Mouse (Mus musculus) testis, adult 2 months (tissue): ENCODE data around the gene Gm10570. TPM values are rescaled to one million over a fixed set of nuclear protein-coding genes. Genes with fewer than 3 reads are reported as not detected.
A peak's percentile ranks its signal among the peaks of the same experiment; 100 is the strongest.

Source experiments
- H3K27ac ChIP-seq: fragments of 200-500 bp; 2 replicates; pipeline ENCODE4 v1.5.1; 2012; ENCODE audit warnings: low read depth, low read length; ENCODE audit not compliant: control insufficient read depth, insufficient read depth
- H3K27me3 ChIP-seq: fragments of 200-500 bp; 2 replicates; pipeline ENCODE4 v1.6.1; 2012; ENCODE audit warnings: mild to moderate bottlenecking, low read length, moderate library complexity; ENCODE audit not compliant: control insufficient read depth, insufficient read depth
- H3K36me3 ChIP-seq: fragments of 200-500 bp; 2 replicates; pipeline ENCODE4 v1.6.1; 2012; ENCODE audit warnings: mild to moderate bottlenecking, low read length; ENCODE audit not compliant: control insufficient read depth, insufficient read depth
- H3K4me1 ChIP-seq: fragments of 200-500 bp; 2 replicates; pipeline ENCODE4 v1.6.1; 2012; ENCODE audit warnings: low read length; ENCODE audit not compliant: control insufficient read depth, insufficient read depth
- H3K4me3 ChIP-seq: fragments of 200-500 bp; 2 replicates; pipeline ENCODE4 v1.5.1; 2012; ENCODE audit warnings: low read depth, mild to moderate bottlenecking, low read length, moderate library complexity, mixed read lengths; ENCODE audit not compliant: control insufficient read depth
- CTCF ChIP-seq: fragments of 200-500 bp; IDR thresholded peaks from 2 replicates; pipeline ENCODE4 v1.5.1; 2012; ENCODE audit warnings: low read depth, mild to moderate bottlenecking, inconsistent platforms, low read length, moderate library complexity; ENCODE audit not compliant: control insufficient read depth, insufficient read depth, insufficient replicate concordance
- POLR2A ChIP-seq: fragments of 200-500 bp; IDR thresholded peaks from 2 replicates; pipeline ENCODE4 v1.6.1; 2012; ENCODE audit warnings: low read depth, mild to moderate bottlenecking, inconsistent platforms, low read length, moderate library complexity; ENCODE audit not compliant: control insufficient read depth
- polyA plus RNA-seq: library from polyadenylated mRNA; depleted of rRNA; stranded (reverse); fragments of >200 nt; gene quantifications from 2 replicates; pipeline ENCODE4 v1.2.3, GENCODE M21; 2012

The Gm10570 gene
- polyA plus RNA-seq, 1 experiment, result not detected

DNA sequence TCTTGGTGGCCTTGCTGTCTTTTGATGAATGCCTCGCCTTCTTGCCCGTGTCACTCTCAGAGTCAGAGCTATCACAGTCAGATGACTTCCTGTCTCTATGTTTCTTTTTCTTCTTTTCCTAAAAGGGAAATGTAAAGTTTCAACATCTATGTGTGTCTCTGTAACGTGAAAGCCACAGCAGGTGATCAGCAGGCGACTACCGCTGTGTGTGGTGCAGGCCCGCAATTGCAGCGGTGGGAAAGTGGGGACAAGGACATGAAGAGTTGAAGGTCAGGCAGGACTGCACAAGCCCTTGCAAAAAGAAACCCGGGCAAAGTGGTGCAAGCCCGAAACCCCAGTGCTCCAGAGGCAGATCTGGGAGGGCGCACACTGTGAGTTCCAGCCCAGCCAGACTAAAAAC, 8.2 kb upstream of the Gm10570 start:
- no peaks in the 10 kb centered on the region for H3K4me1 ChIP-seq
- TF ChIP-seq CTCF (no peak), POLR2A (no peak)
- H3K27me3 ChIP-seq, result no peaks in the 10 kb centered on the region
- H3K36me3 ChIP-seq, result no peaks in the 10 kb centered on the region
- no peak overlapping the region for H3K27ac ChIP-seq
- no peak overlapping the region for H3K4me3 ChIP-seq

- H3K4me3 ChIP-seq, result no peak overlapping the region
- no peaks in the 10 kb centered on the region for H3K36me3 ChIP-seq
- no peak overlapping the region for H3K27ac ChIP-seq
- TF ChIP-seq CTCF (no peak), POLR2A (no peak)
- H3K4me1 ChIP-seq, result no peaks in the 10 kb centered on the region
- no peaks in the 10 kb centered on the region for H3K27me3 ChIP-seq
These were observed 7.5 kb upstream of the Gm10570 start for GRCm38 (mm10) chr4:130315771-130316527.

DNA sequence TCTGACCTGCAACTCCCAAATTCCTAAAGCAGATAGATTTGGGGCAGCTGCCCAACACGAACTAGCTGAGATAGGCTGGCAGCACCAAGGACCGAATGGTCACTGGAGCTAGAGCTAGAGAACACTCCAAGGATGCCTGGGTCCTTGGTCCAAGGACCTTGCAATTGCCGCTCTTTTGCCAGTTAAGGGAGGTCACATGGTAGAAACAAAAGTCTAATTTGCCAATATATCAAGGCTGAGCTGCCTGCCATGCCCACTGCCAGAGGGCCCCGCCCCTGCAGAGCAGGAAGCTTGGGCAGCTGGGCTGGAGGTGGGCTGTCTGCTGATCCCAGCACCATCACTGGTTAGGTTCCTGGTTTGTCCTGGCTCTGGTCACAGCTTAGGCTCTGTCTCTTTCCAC, 5.1 kb upstream of the Gm10570 start:
- TF ChIP-seq POLR2A (no peak), CTCF (no peak)
- H3K36me3 ChIP-seq, result no peaks in the 10 kb centered on the region
- no peaks in the 10 kb centered on the region for H3K27me3 ChIP-seq
- H3K4me1 ChIP-seq, result peaks cover 10% of the 10 kb centered on the region
- H3K4me3 ChIP-seq, result no peak overlapping the region
- H3K27ac ChIP-seq, result no peak overlapping the region

- Histone ChIP-seq H3K36me3 (no peaks in the 10 kb centered on the region), H3K27me3 (no peaks in the 10 kb centered on the region), H3K27ac (no peak overlapping the region), H3K4me3 (no peak overlapping the region), H3K4me1 (peaks cover 20% of the 10 kb centered on the region)
- TF ChIP-seq POLR2A (no peak), CTCF (no peak)
These were observed 4.1 kb upstream of the Gm10570 start for GRCm38 (mm10) chr4:130312526-130312925.

GRCm38 (mm10) chr4:130309254-130309653, 780 bp upstream of the Gm10570 start:
- Histone ChIP-seq H3K27me3 (no peaks in the 10 kb centered on the region), H3K27ac (peak overlapping the region; percentile 73)
- TF ChIP-seq CTCF (no peak), POLR2A (no peak)

GRCm38 (mm10) chr4:130307851-130308230, 633 bp downstream of the Gm10570 start:
- H3K4me3 ChIP-seq, result peak overlapping the region; percentile 73
- H3K4me1 ChIP-seq, result peaks cover 31% of the 10 kb centered on the region
- no peaks in the 10 kb centered on the region for H3K36me3 ChIP-seq
- no peaks in the 10 kb centered on the region for H3K27me3 ChIP-seq
- TF ChIP-seq POLR2A (no peak), CTCF (no peak)
- H3K27ac ChIP-seq, result peak overlapping the region; percentile 39; the same call in 1 of the 2 replicates

More at GRCm38 (mm10) chr4:130309254-130309653, 780 bp upstream of the Gm10570 start:
- Histone ChIP-seq H3K4me1 (peaks cover 31% of the 10 kb centered on the region), H3K36me3 (no peaks in the 10 kb centered on the region), H3K4me3 (peak overlapping the region; percentile 73)

DNA sequence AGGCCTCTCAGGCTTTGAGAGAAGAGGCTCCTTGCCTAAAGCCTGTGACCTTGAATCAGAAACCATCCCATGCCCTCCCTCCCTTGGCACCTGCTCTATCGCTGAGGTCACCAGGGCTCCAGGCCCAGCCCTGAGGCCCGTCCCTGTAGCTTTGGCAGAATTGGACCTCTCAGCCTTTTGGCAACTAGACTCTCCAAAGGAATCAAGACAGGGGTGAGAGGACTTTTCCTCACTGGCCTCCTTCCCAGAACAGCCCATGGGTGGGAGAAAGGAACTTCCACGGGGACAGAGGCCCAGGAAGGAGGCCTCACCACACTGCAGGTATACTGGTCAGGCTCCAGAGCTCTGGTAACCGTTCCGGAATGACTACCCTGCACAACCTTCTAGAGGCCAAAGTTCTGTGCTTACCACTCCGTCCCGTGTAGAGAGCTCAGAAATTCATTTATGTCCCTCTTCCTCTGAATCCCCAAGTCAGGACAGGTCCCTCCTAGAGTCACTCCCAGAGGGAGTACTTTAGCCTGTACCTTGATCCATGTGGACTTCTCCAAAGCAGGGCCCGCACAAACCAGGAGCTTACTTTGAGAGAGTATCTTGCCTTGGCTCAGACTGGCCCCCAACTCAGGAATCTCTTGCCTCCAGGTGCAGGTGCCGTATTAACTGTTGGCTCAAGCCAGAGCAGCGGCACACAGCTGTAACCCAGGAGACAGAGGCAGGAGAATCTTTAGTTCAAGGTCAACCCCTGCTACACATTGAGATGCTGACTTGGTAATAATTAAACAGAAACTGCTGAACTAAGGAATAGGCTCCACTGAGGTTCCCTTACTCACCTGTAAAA, 1.5 kb downstream of the Gm10570 start:
- TF ChIP-seq CTCF (no peak), POLR2A (no peak)
- Histone ChIP-seq H3K36me3 (no peaks in the 10 kb centered on the region), H3K4me1 (peaks cover 31% of the 10 kb centered on the region), H3K4me3 (no peak overlapping the region), H3K27me3 (no peaks in the 10 kb centered on the region), H3K27ac (peak overlapping the region; percentile 30; the same call in 1 of the 2 replicates)
